Mouse (Mus musculus): Measurements from ENCODE around the gene Onecut1. TPM values are rescaled to one million over a fixed set of nuclear protein-coding genes. Genes with fewer than 3 reads are reported as not detected.

Onecut1 gene
- total and polyA plus RNA-seq, 3 experiments: not detected

GRCm38 (mm10) chr9:74897375-74897982 lies 35.8 kb downstream of the Onecut1 start:
- Histone ChIP-seq H3K4me3 (no peak overlapping the region), H3K79me2 (replicated peaks; ENCODE audit: control insufficient read depth, insufficient read depth, low read length) (no peaks in the 10 kb centered on the region), H3K27ac (no peak overlapping the region), H3K27me3 (ENCODE audit: control insufficient read depth, insufficient read depth, low read length) (no peaks in the 10 kb centered on the region), H3K4me1 (ENCODE audit: control insufficient read depth, insufficient read depth, low read length) (no peaks in the 10 kb centered on the region), H3K9ac (ENCODE audit: low read depth, low read length) (no peak overlapping the region), H3K36me3 (ENCODE audit: control insufficient read depth, insufficient read depth, low read length) (no peaks in the 10 kb centered on the region)
- DNase-seq: no peak
- 80% methylated on average over 4 of the region's 4 CpGs for WGBS
- intact Hi-C loops (cut with DNase I): no loop called here
- TF ChIP-seq POLR2A (IDR thresholded peaks at IDR 0.05; ENCODE audit: insufficient read depth, low read depth, low read length): no peak
- TF ChIP-seq CTCF (IDR thresholded peaks at IDR 0.05): no peak
- TF ChIP-seq EP300 (IDR thresholded peaks at IDR 0.05; ENCODE audit: insufficient read depth, low read depth, low read length): no peak

DNA sequence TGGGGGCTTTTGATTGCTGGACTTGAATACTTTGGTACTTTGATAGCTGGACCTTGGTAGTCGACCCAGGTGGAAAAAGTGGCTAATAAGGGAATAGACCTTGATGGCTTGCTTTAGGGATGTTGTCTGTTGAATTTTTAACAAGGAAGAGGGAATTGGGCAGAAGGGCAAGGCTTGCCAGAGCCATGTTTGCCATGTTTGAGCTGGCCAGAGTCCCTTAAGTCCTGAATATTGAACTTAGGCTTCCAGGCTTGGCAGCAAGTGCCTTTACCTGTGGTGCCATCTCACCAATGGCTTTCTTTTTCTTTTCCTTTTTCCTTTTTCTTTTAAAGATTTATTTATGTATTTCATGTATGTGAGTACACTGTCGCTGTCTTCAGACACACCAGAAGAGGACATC lies 38.4 kb downstream of the Onecut1 start:
- H3K36me3 ChIP-seq (ENCODE audit: control insufficient read depth, insufficient read depth, low read length): no peaks in the 10 kb centered on the region
- no peak overlapping the region for H3K4me3 ChIP-seq
- 92% methylated on average over 2 of the region's 2 CpGs for whole genome bisulfite sequencing
- DNase-seq: no peak
- intact Hi-C loops (cut with DNase I): loop anchor here (10.0 kb wide), 1 partner anchor 385 kb away; no protein-coding TSS in a partner anchor
- H3K4me1 ChIP-seq (ENCODE audit: control insufficient read depth, insufficient read depth, low read length): no peaks in the 10 kb centered on the region; the same call in 1 of the 2 replicates
- no peak for TF ChIP-seq EP300 (IDR thresholded peaks at IDR 0.05; ENCODE audit: insufficient read depth, low read depth, low read length)
- TF ChIP-seq POLR2A (IDR thresholded peaks at IDR 0.05; ENCODE audit: insufficient read depth, low read depth, low read length): no peak
- TF ChIP-seq CTCF (IDR thresholded peaks at IDR 0.05): no peak
- no peak overlapping the region for H3K9ac ChIP-seq (ENCODE audit: low read depth, low read length)
- no peak overlapping the region for H3K27ac ChIP-seq
- H3K79me2 ChIP-seq (replicated peaks; ENCODE audit: control insufficient read depth, insufficient read depth, low read length): no peaks in the 10 kb centered on the region
- H3K27me3 ChIP-seq (ENCODE audit: control insufficient read depth, insufficient read depth, low read length): no peaks in the 10 kb centered on the region

DNA sequence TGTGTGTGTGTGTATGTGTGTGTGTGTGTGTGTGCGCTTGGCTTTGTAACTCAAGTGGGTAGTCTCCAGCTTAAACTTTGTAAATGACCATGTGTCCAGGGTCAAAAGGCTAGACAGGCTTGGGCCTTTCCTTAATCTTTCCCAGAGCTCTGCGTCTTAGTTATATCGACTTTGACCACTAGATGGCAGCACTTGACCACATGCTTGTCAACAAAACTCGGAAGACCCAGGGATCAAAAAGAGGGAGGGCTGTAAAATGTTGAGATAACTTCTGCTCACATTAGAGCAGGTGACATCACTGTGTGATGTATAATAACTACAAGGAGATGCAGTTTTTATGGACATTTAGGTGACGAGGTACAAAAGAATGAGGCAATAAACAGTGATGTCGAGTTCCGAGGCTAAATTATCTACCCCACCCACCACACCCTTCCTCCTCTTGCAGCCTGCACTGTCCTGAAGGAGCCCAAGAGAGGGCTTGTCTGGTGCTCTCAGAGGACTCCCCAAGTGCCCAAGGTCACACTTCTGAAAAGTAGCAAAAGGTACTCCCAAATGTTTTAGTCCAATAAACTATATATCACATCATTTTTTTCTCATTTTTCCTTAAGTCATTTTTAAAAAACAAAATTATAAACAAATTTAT lies 43.3 kb downstream of the Onecut1 start:
- Histone ChIP-seq H3K27me3 (ENCODE audit: control insufficient read depth, insufficient read depth, low read length) (no peaks in the 10 kb centered on the region), H3K4me1 (ENCODE audit: control insufficient read depth, insufficient read depth, low read length) (no peaks in the 10 kb centered on the region; the same call in 1 of the 2 replicates), H3K79me2 (replicated peaks; ENCODE audit: control insufficient read depth, insufficient read depth, low read length) (no peaks in the 10 kb centered on the region), H3K4me3 (no peak overlapping the region), H3K27ac (no peak overlapping the region), H3K9ac (ENCODE audit: low read depth, low read length) (no peak overlapping the region), H3K36me3 (ENCODE audit: control insufficient read depth, insufficient read depth, low read length) (no peaks in the 10 kb centered on the region)
- peak; percentile 58 to 59 for DNase-seq
- 3% methylated on average over 7 of the region's 7 CpGs for WGBS
- TF ChIP-seq CTCF (IDR thresholded peaks at IDR 0.05) (peak; percentile 83), POLR2A (IDR thresholded peaks at IDR 0.05; ENCODE audit: insufficient read depth, low read depth, low read length) (no peak)
- intact Hi-C loops (cut with DNase I): loop anchor here (5.0 to 10.0 kb wide), 5 partner anchors 47 to 380 kb away; partner anchors contain the start of genes Arpp19 and Fam214a

- 26% methylated on average over 4 of the region's 4 CpGs for WGBS
- intact Hi-C loops (cut with DNase I): loop anchor here (5.0 to 10.0 kb wide), 5 partner anchors 45 to 378 kb away; partner anchors contain the start of genes Arpp19 and Fam214a
- H3K27ac ChIP-seq: no peak overlapping the region
Observed at GRCm38 (mm10) chr9:74906951-74907350, 45.2 kb downstream of the Onecut1 start.

GRCm38 (mm10) chr9:74909245-74909644 lies 47.5 kb downstream of the Onecut1 start:
- 32% methylated on average over 15 of the region's 15 CpGs for WGBS
- DNase-seq: peak; percentile 59 to 64
- H3K27ac ChIP-seq: peak overlapping the region; percentile 11
- no peaks in the 10 kb centered on the region for H3K27me3 ChIP-seq (ENCODE audit: control insufficient read depth, insufficient read depth, low read length)
- H3K36me3 ChIP-seq (ENCODE audit: control insufficient read depth, insufficient read depth, low read length): no peaks in the 10 kb centered on the region
- no peaks in the 10 kb centered on the region for H3K79me2 ChIP-seq (replicated peaks; ENCODE audit: control insufficient read depth, insufficient read depth, low read length)
- H3K4me3 ChIP-seq: no peak overlapping the region
- no peaks in the 10 kb centered on the region; the same call in 1 of the 2 replicates for H3K4me1 ChIP-seq (ENCODE audit: control insufficient read depth, insufficient read depth, low read length)
- intact Hi-C loops (cut with DNase I): loop anchor here (5.0 to 10.0 kb wide), 5 partner anchors 43 to 376 kb away; partner anchors contain the start of genes Arpp19 and Fam214a
- TF ChIP-seq CTCF (IDR thresholded peaks at IDR 0.05): no peak
- TF ChIP-seq EP300 (IDR thresholded peaks at IDR 0.05; ENCODE audit: insufficient read depth, low read depth, low read length): no peak
- TF ChIP-seq POLR2A (IDR thresholded peaks at IDR 0.05; ENCODE audit: insufficient read depth, low read depth, low read length): no peak
- H3K9ac ChIP-seq (ENCODE audit: low read depth, low read length): 0 out of 2 replicates have a peak overlapping the region, but pooled peaks have one; percentile 26

More at GRCm38 (mm10) chr9:74906951-74907350, 45.2 kb downstream of the Onecut1 start:
- Histone ChIP-seq H3K4me1 (ENCODE audit: control insufficient read depth, insufficient read depth, low read length) (no peaks in the 10 kb centered on the region; the same call in 1 of the 2 replicates), H3K4me3 (no peak overlapping the region), H3K79me2 (replicated peaks; ENCODE audit: control insufficient read depth, insufficient read depth, low read length) (no peaks in the 10 kb centered on the region), H3K36me3 (ENCODE audit: control insufficient read depth, insufficient read depth, low read length) (no peaks in the 10 kb centered on the region), H3K9ac (ENCODE audit: low read depth, low read length) (no peak overlapping the region), H3K27me3 (ENCODE audit: control insufficient read depth, insufficient read depth, low read length) (no peaks in the 10 kb centered on the region)
- TF ChIP-seq EP300 (IDR thresholded peaks at IDR 0.05; ENCODE audit: insufficient read depth, low read depth, low read length) (no peak), CTCF (IDR thresholded peaks at IDR 0.05) (no peak), POLR2A (IDR thresholded peaks at IDR 0.05; ENCODE audit: insufficient read depth, low read depth, low read length) (no peak)
- peak in 1 of 2 experiments; percentile 12 for DNase-seq

Data from heart, adult 2 months (tissue).